Comparison of ENCODE assay signal across 10 mouse cellular contexts in the genomic region with DNA sequence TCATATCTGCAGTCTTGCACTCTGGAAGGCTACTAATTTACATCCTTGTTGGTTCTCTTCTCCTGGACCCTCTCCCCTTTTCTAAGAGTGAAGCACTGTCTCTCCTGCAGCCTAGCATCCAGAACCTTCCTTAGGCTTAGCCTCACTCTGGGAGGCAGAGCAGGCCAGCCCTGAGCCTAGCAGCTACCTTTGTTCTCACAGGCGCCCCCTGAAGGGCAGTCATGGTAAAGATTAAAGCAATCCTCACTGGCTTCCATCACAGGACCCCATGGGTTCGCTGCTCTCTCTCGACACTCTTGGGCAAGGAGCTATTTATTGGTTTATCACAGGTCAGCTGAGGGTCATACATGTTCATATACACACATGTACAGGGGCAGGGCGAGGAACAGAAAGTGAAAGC.
DNase-seq lines count a peak whose midpoint lies in the region; ATAC-seq and TF ChIP-seq lines count a peak whose summit lies in the region.
"Had no signal": no experiment of that assay in that cellular context is flagged by ENCODE, and none has a peak within 500 bp of the region (broad histone marks: within the 10 kb centered on the region; RNA-seq: fewer than 3 reads in every experiment).

No protein-coding gene starts in this region.

- 61% methylated on average over 4 of the region's 4 CpGs for WGBS in liver, postnatal 0 days (ENCODE audit: insufficient replicate concordance)

- no peak overlapping the region for H3K4me3 ChIP-seq in liver, postnatal 0 days (ENCODE audit: low read depth, low read length)
- H3K4me3 ChIP-seq: myocyte had no signal

- TF ChIP-seq CTCF in liver, postnatal 0 days (IDR thresholded peaks at IDR 0.05; ENCODE audit: low read depth): peak; percentile 40

- no peaks in the 10 kb centered on the region for H3K9me3 ChIP-seq in liver, postnatal 0 days (ENCODE audit: low read length)

- H3K9ac ChIP-seq in liver, postnatal 0 days (replicated peaks): no peak overlapping the region

- no peak for TF ChIP-seq EP300 in liver, postnatal 0 days (IDR thresholded peaks at IDR 0.05; ENCODE audit: low read depth)

- H3K36me3 ChIP-seq in liver, postnatal 0 days (replicated peaks; ENCODE audit: insufficient read depth, low read length): no peaks in the 10 kb centered on the region

- no peaks in the 10 kb centered on the region for H3K27me3 ChIP-seq in liver, postnatal 0 days (ENCODE audit: insufficient read depth, low read length)

- no peak for ATAC-seq in liver, postnatal 0 days
- ATAC-seq in CD4-positive, CD25-positive, alpha-beta regulatory T cell, adult 4 months: no peak

- peak; percentile 17 to 53 for DNase-seq in adrenal gland, adult (ENCODE audit: inconsistent age in 2 of 2, low spot score in 1 of 2)
- no peak for DNase-seq in adrenal gland, adult 8-10 months
- peak; percentile 22 for DNase-seq in kidney, postnatal 10 days
- no peak for DNase-seq in kidney, adult 18-20 months
- peak; percentile 22 for DNase-seq in adrenal gland, postnatal 14 days
- DNase-seq in liver, postnatal 0 days: peak; percentile 23
- DNase-seq in frontal cortex, postnatal 25 days (ENCODE audit: low spot score in 2 of 2): no peak
- DNase-seq: spleen, adult 18-20 months had no signal

- H3K4me1 ChIP-seq in liver, postnatal 0 days (ENCODE audit: insufficient read depth): no peaks in the 10 kb centered on the region

- no peak overlapping the region for H3K27ac ChIP-seq in liver, postnatal 0 days (ENCODE audit: low read depth)

- no peak overlapping the region for H3K4me2 ChIP-seq in liver, postnatal 0 days (ENCODE audit: low read depth, low read length)

Comparison
In these comparisons a context has a peak if more than half of its experiments do, and no peak if none do; other contexts are left out.
1. DNase-seq: peak in adrenal gland, adult (2 of 2), kidney, postnatal 10 days (single experiment), adrenal gland, postnatal 14 days (single experiment) and liver, postnatal 0 days (single experiment); none in adrenal gland, adult 8-10 months (single experiment), kidney, adult 18-20 months (single experiment) and frontal cortex, postnatal 25 days (0 of 2).